In genomic region chr8:70791294-70791701, GRCm38 (mm10) we compare ENCODE assay signal across 8 mouse cellular contexts. TPM values are rescaled to one million over a fixed set of nuclear protein-coding genes. Genes with fewer than 3 reads are reported as not detected.
DNase-seq lines count a peak whose midpoint lies in the region; ATAC-seq and TF ChIP-seq lines count a peak whose summit lies in the region.

No protein-coding gene starts in this region.

- H3K4me1 ChIP-seq in forebrain, embryonic 13.5 days: peaks cover 38% of the 10 kb centered on the region
- H3K4me1 ChIP-seq in midbrain, embryonic 11.5 days (ENCODE audit: control insufficient read depth, insufficient read depth, low read length): peaks cover 24% of the 10 kb centered on the region
- peaks cover 19% of the 10 kb centered on the region for H3K4me1 ChIP-seq in thymus, adult 2 months (replicated peaks; ENCODE audit: control insufficient read depth, insufficient read depth, low read length)

- peak; percentile 81 for DNase-seq in 3134 (ENCODE audit: extremely low read depth, insufficient read length, low spot score)
- peak; percentile 66 for DNase-seq in kidney, postnatal 10 days
- peak; percentile 73 for DNase-seq in midbrain, embryonic 11.5 days (ENCODE audit: low spot score, missing footprints)
- peak; percentile 83 for DNase-seq in thymus, adult 2 months
- DNase-seq in urinary bladder, adult 2 months (ENCODE audit: low spot score): no peak
- DNase-seq in ovary, postnatal 10 days (ENCODE audit: low spot score): no peak

- peak; percentile 71 for ATAC-seq in CD4-positive, CD25-positive, alpha-beta regulatory T cell, adult 4 months
- ATAC-seq in forebrain, embryonic 13.5 days: no peak
- ATAC-seq in midbrain, embryonic 11.5 days (ENCODE audit: low FRiP score): no peak

- TF ChIP-seq POLR2A in thymus, adult 2 months (IDR thresholded peaks at IDR 0.05; ENCODE audit: control insufficient read depth, extremely low read depth, insufficient read depth, low read length, poor library complexity): 0 out of 2 replicates have a peak, but pooled peaks have one; percentile 22

- peaks cover 16% of the 10 kb centered on the region; the same call in 1 of the 2 replicates for H3K27me3 ChIP-seq in forebrain, embryonic 13.5 days
- H3K27me3 ChIP-seq in midbrain, embryonic 11.5 days (ENCODE audit: control insufficient read depth, insufficient read depth, low read length): no peaks in the 10 kb centered on the region
- H3K27me3 ChIP-seq in thymus, adult 2 months (ENCODE audit: control insufficient read depth, insufficient read depth, low read length): no peaks in the 10 kb centered on the region

- no peaks in the 10 kb centered on the region for H3K9me3 ChIP-seq in forebrain, embryonic 13.5 days (replicated peaks)
- no peaks in the 10 kb centered on the region for H3K9me3 ChIP-seq in midbrain, embryonic 11.5 days (ENCODE audit: control insufficient read depth, low read length)

- peaks cover 34% of the 10 kb centered on the region for H3K36me3 ChIP-seq in forebrain, embryonic 13.5 days (ENCODE audit: poor library complexity, severe bottlenecking)
- no peaks in the 10 kb centered on the region; the same call in 1 of the 2 replicates for H3K36me3 ChIP-seq in midbrain, embryonic 11.5 days (ENCODE audit: control insufficient read depth, insufficient read depth, low read length)
- peaks cover 28% of the 10 kb centered on the region for H3K36me3 ChIP-seq in thymus, adult 2 months (ENCODE audit: control insufficient read depth, insufficient read depth, low read length)

- TF ChIP-seq CTCF in thymus, adult 2 months (IDR thresholded peaks at IDR 0.05; ENCODE audit: borderline replicate concordance, control insufficient read depth, extremely low read depth, insufficient read depth, low read length, poor library complexity): no peak

- H3K27ac ChIP-seq in forebrain, embryonic 13.5 days: no peak overlapping the region
- no peak overlapping the region for H3K27ac ChIP-seq in midbrain, embryonic 11.5 days (ENCODE audit: low read depth, low read length)
- peak overlapping the region; percentile 82 for H3K27ac ChIP-seq in thymus, adult 2 months (ENCODE audit: control insufficient read depth, insufficient read depth, low read length)

- peak overlapping the region; percentile 81 for H3K9ac ChIP-seq in forebrain, embryonic 13.5 days
- peak overlapping the region; percentile 81 for H3K9ac ChIP-seq in midbrain, embryonic 11.5 days (ENCODE audit: low read length)

- 82% methylated on average over 7 of the region's 7 CpGs for WGBS in forebrain, embryonic 13.5 days
- 83% methylated on average over 7 of the region's 7 CpGs for WGBS in midbrain, embryonic 11.5 days
- WGBS in thymus, adult 2 months: 1% methylated on average over 7 of the region's 7 CpGs

- H3K4me2 ChIP-seq in forebrain, embryonic 13.5 days: peak overlapping the region; percentile 83
- H3K4me2 ChIP-seq in midbrain, embryonic 11.5 days: peak overlapping the region; percentile 77

- H3K4me3 ChIP-seq in forebrain, embryonic 13.5 days: peak overlapping the region; percentile 57
- H3K4me3 ChIP-seq in midbrain, embryonic 11.5 days (ENCODE audit: low read depth, low read length): peak overlapping the region; percentile 46; the same call in 1 of the 2 replicates
- H3K4me3 ChIP-seq in thymus, adult 2 months (ENCODE audit: control insufficient read depth, insufficient read depth, low read length): peak overlapping the region; percentile 83

RNA-seq across cellular contexts. Expression of gene Mast3, which starts 13.6 kb away (rescaled TPM):
- polyA plus RNA-seq in CD4-positive, CD25-positive, alpha-beta regulatory T cell, adult 4 months (2017; shearing (Covaris generic)): 10 to 100 TPM; 15.1 to 17.5 TPM
- polyA plus RNA-seq in forebrain, embryonic 13.5 days (2015; fragmentation: Nextera tagmentation; extraction: Ambion mirVana): 15.8 and 16.0 TPM in 2 replicates
- 9.1 and 10.1 TPM in 2 replicates for polyA plus RNA-seq in midbrain, embryonic 11.5 days (2014; fragmentation: Nextera tagmentation; extraction: Ambion mirVana)
- polyA plus RNA-seq in thymus, adult 2 months (2012; rRNA removed): 615 and 696 TPM in 2 replicates
- 19.5 and 19.7 TPM in 2 replicates for polyA plus RNA-seq in urinary bladder, adult 2 months (2012; rRNA removed)

RNA-seq across cellular contexts. Expression of gene Pik3r2, which starts 14.8 kb away (rescaled TPM):
- polyA plus RNA-seq in CD4-positive, CD25-positive, alpha-beta regulatory T cell, adult 4 months (2017; shearing (Covaris generic)): 1 to 10 TPM; 4.3 to 4.5 TPM
- 84.3 and 84.6 TPM in 2 replicates for polyA plus RNA-seq in forebrain, embryonic 13.5 days (2015; fragmentation: Nextera tagmentation; extraction: Ambion mirVana)
- polyA plus RNA-seq in midbrain, embryonic 11.5 days (2014; fragmentation: Nextera tagmentation; extraction: Ambion mirVana): 25.4 and 30.2 TPM in 2 replicates
- polyA plus RNA-seq in thymus, adult 2 months (2012; rRNA removed): 124 and 136 TPM in 2 replicates
- 57.3 and 66.0 TPM in 2 replicates for polyA plus RNA-seq in urinary bladder, adult 2 months (2012; rRNA removed)

RNA-seq across cellular contexts. Expression of gene Il12rb1, which starts 17.0 kb away (rescaled TPM):
- 10 to 100 TPM; 13.7 to 24.7 TPM for polyA plus RNA-seq in CD4-positive, CD25-positive, alpha-beta regulatory T cell, adult 4 months (2017; shearing (Covaris generic))
- polyA plus RNA-seq in forebrain, embryonic 13.5 days (2015; fragmentation: Nextera tagmentation; extraction: Ambion mirVana): 0.09 TPM in 1 of 2 replicates, not detected in the other
- polyA plus RNA-seq in midbrain, embryonic 11.5 days (2014; fragmentation: Nextera tagmentation; extraction: Ambion mirVana): 0.38 TPM in 1 of 2 replicates, not detected in the other
- polyA plus RNA-seq in thymus, adult 2 months (2012; rRNA removed): 48.6 and 53.4 TPM in 2 replicates
- 0.58 and 0.94 TPM in 2 replicates for polyA plus RNA-seq in urinary bladder, adult 2 months (2012; rRNA removed)

RNA-seq across cellular contexts. Expression of gene Mpv17l2, which starts 30.6 kb away (rescaled TPM):
- polyA plus RNA-seq in CD4-positive, CD25-positive, alpha-beta regulatory T cell, adult 4 months (2017; shearing (Covaris generic)): 10 to 100 TPM; 30.2 to 39.2 TPM
- polyA plus RNA-seq in forebrain, embryonic 13.5 days (2015; fragmentation: Nextera tagmentation; extraction: Ambion mirVana): 44.8 and 48.0 TPM in 2 replicates
- 28.3 and 29.6 TPM in 2 replicates for polyA plus RNA-seq in midbrain, embryonic 11.5 days (2014; fragmentation: Nextera tagmentation; extraction: Ambion mirVana)
- polyA plus RNA-seq in thymus, adult 2 months (2012; rRNA removed): 72.9 and 103 TPM in 2 replicates
- polyA plus RNA-seq in urinary bladder, adult 2 months (2012; rRNA removed): 38.2 and 41.9 TPM in 2 replicates

RNA-seq across cellular contexts. Expression of gene Rab3a, which starts 36.8 kb away (rescaled TPM):
- 1 to 10 TPM; 7.5 to 9.6 TPM for polyA plus RNA-seq in CD4-positive, CD25-positive, alpha-beta regulatory T cell, adult 4 months (2017; shearing (Covaris generic))
- polyA plus RNA-seq in forebrain, embryonic 13.5 days (2015; fragmentation: Nextera tagmentation; extraction: Ambion mirVana): 180 and 188 TPM in 2 replicates
- polyA plus RNA-seq in midbrain, embryonic 11.5 days (2014; fragmentation: Nextera tagmentation; extraction: Ambion mirVana): 56.6 and 66.1 TPM in 2 replicates
- polyA plus RNA-seq in thymus, adult 2 months (2012; rRNA removed): 17.8 and 20.8 TPM in 2 replicates
- 34.1 and 35.3 TPM in 2 replicates for polyA plus RNA-seq in urinary bladder, adult 2 months (2012; rRNA removed)

Comparison
In these comparisons a context has a peak if more than half of its experiments do, and no peak if none do; other contexts are left out.
1. DNase-seq: peak in 3134 (single experiment), kidney, postnatal 10 days (single experiment), midbrain, embryonic 11.5 days (single experiment) and thymus, adult 2 months (single experiment); none in urinary bladder, adult 2 months (single experiment) and ovary, postnatal 10 days (single experiment).
2. RNA of gene Mast3, which starts 13.6 kb away (polyA plus RNA-seq): 615 to 696 TPM in thymus, adult 2 months; 19.5 to 19.7 TPM in urinary bladder, adult 2 months, 15.1 to 17.5 TPM in CD4-positive, CD25-positive, alpha-beta regulatory T cell, adult 4 months, 15.8 to 16.0 TPM in forebrain, embryonic 13.5 days and 9.1 to 10.1 TPM in midbrain, embryonic 11.5 days; every median in the first group is over 10 times any median in the second.
3. Peak in every context shown above with its lines, with median percentiles within 50 percentile points of each other: H3K4me3 ChIP-seq.